Mouse (Mus musculus): ENCODE data around the gene BC052040.

GRCm38 (mm10) chr2:115628471-115628870 lies 47.0 kb downstream of the BC052040 start:
- TF ChIP-seq CTCF (conservative IDR thresholded peaks at IDR 0.05; ENCODE audit: low read length) (no peak), NANOG (IDR thresholded peaks at IDR 0.05; ENCODE audit: borderline replicate concordance, low read length) (no peak)
